Mouse (Mus musculus) kidney, embryonic 14.5 days (tissue): ENCODE results near the gene Rac1. TPM values are rescaled to one million over a fixed set of nuclear protein-coding genes. Genes with fewer than 3 reads are reported as not detected.

Source experiments
- ATAC-seq: fragments of 200-750 bp; cut with Nextera tagmentation; 2 replicates; pipeline ENCODE4 v1.8.0; 2017; ENCODE audit warnings: moderate number of reproducible peaks, mild to moderate bottlenecking, moderate TSS enrichment, moderate library complexity; ENCODE audit not compliant: low FRiP score, low TSS enrichment
- H3K27ac ChIP-seq: fragments of 300-500 bp; sonication (generic); 2 replicates; pipeline ENCODE4 v1.5.1; 2014; ENCODE audit warnings: low read depth, mild to moderate bottlenecking, low read length, moderate library complexity, mixed read lengths
- H3K27me3 ChIP-seq: fragments of 300-500 bp; sonication (generic); 2 replicates; pipeline ENCODE4 v1.6.1; 2014; ENCODE audit warnings: mild to moderate bottlenecking, low read length; ENCODE audit not compliant: control insufficient read depth, insufficient read depth
- H3K36me3 ChIP-seq: fragments of 300-500 bp; sonication (generic); 2 replicates; pipeline ENCODE4 v1.6.1; 2014; ENCODE audit warnings: low read length, mixed read lengths; ENCODE audit not compliant: control insufficient read depth, insufficient read depth
- H3K4me1 ChIP-seq: fragments of 300-500 bp; sonication (generic); 2 replicates; pipeline ENCODE4 v1.6.1; 2014; ENCODE audit warnings: low read length, mixed read lengths; ENCODE audit not compliant: control insufficient read depth, insufficient read depth
- H3K4me2 ChIP-seq: fragments of 300-500 bp; sonication (generic); replicated peaks from 2 replicates; pipeline ENCODE4 v1.6.1; 2014; ENCODE audit warnings: low read depth, mild to moderate bottlenecking, low read length
- H3K4me3 ChIP-seq: fragments of 300-500 bp; sonication (generic); 2 replicates; pipeline ENCODE4 v1.5.1; 2014; ENCODE audit warnings: mild to moderate bottlenecking, low read length
- H3K9ac ChIP-seq: fragments of 300-500 bp; sonication (generic); 2 replicates; pipeline ENCODE4 v1.6.1; 2014; ENCODE audit warnings: low read depth, mild to moderate bottlenecking, low read length, moderate library complexity
- H3K9me3 ChIP-seq: fragments of 300-500 bp; sonication (generic); 2 replicates; pipeline ENCODE4 v1.6.1; 2016; ENCODE audit warnings: low read length; ENCODE audit not compliant: control insufficient read depth
- WGBS: fragments of 180-500 bp; shearing (Covaris S2); extraction: QIAGEN DNeasy Blood & Tissue Kit; methylation state at CpG from one replicate; pipeline ENCODE4 v1.1.7; 2014; 5-methylcytosine and 5-hydroxymethylcytosine counted together
- polyA plus RNA-seq: library from polyadenylated mRNA; unstranded; fragments of >200 nt; fragmentation: Nextera tagmentation; extraction: Ambion mirVana; gene quantifications from 2 replicates; pipeline ENCODE4 v1.2.1, GENCODE M21; 2014

Gene Rac1
- polyA plus RNA-seq, 1 experiment from 2014 or later, result 578 TPM

DNA sequence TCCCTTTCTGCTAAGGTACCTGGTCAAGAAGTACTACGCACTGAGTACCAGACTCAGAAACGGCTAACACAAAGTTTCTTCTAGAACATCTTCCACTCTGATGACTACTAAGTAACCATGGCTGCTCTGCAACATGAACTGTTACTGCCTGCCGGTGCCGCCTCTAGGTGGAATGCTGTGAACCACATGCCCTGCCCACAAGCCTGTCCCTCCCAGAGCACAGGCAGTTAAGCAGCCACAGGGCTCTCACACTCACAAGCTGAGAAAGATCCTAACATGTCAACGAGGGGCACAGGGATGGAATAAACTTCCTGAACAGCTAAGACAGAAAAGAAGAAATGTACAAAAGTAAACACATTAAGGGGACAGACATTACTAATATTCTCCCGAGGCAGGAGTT is 10.4 kb downstream of the Rac1 start:
- H3K27ac ChIP-seq, result no peak overlapping the region
- ATAC-seq, result no peak

DNA sequence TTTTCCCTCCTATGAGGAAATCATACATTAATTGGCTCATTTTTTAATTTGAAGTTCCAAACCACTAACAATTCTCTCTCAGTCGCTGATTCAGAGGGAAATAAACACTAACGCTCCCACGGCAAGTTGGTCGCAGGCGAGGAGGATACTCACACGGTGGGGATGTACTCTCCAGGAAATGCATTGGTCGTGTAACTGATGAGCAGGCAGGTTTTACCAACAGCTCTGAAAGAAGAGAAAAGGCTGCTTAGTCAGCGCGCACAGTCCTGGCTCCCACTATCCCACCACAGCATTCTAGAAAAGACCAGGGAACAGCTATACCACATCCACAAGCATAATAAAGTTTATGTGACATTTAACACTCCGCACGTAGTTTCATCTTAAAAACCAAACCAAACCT is 10.8 kb downstream of the Rac1 start:
- H3K27me3 ChIP-seq, result no peaks in the 10 kb centered on the region
- WGBS, result 87% methylated on average over 11 of the region's 11 CpGs
- ATAC-seq, result no peak
- no peak overlapping the region for H3K9ac ChIP-seq
- no peak overlapping the region for H3K27ac ChIP-seq
- H3K9me3 ChIP-seq, result no peaks in the 10 kb centered on the region
- H3K4me3 ChIP-seq, result no peak overlapping the region
- no peak overlapping the region for H3K4me2 ChIP-seq
- H3K36me3 ChIP-seq, result peaks cover 45% of the 10 kb centered on the region
- H3K4me1 ChIP-seq, result peaks cover 8% of the 10 kb centered on the region; the same call in 1 of the 2 replicates

More for the DNA sequence above, 10.4 kb downstream of the Rac1 start:
- no peak overlapping the region for H3K4me3 ChIP-seq
- 76% methylated on average over 6 of the region's 6 CpGs for WGBS
- no peaks in the 10 kb centered on the region for H3K27me3 ChIP-seq
- peaks cover 41% of the 10 kb centered on the region for H3K36me3 ChIP-seq
- H3K4me1 ChIP-seq, result peaks cover 8% of the 10 kb centered on the region; the same call in 1 of the 2 replicates
- no peak overlapping the region for H3K9ac ChIP-seq
- H3K9me3 ChIP-seq, result no peaks in the 10 kb centered on the region
- no peak overlapping the region for H3K4me2 ChIP-seq

GRCm38 (mm10) chr5:143514878-143515277 is 13.0 kb downstream of the Rac1 start:
- Histone ChIP-seq H3K4me3 (no peak overlapping the region), H3K27me3 (no peaks in the 10 kb centered on the region), H3K27ac (no peak overlapping the region), H3K4me1 (peaks cover 4% of the 10 kb centered on the region; the same call in 1 of the 2 replicates), H3K9me3 (no peaks in the 10 kb centered on the region), H3K9ac (no peak overlapping the region), H3K36me3 (peaks cover 58% of the 10 kb centered on the region), H3K4me2 (no peak overlapping the region)
- ATAC-seq, result no peak
- WGBS, result 92% methylated on average over 5 of the region's 5 CpGs

- no peaks in the 10 kb centered on the region for H3K4me1 ChIP-seq
- no peaks in the 10 kb centered on the region for H3K9me3 ChIP-seq
- 94% methylated on average over 4 of the region's 4 CpGs for WGBS
- H3K4me3 ChIP-seq, result no peak overlapping the region
- peaks cover 82% of the 10 kb centered on the region for H3K36me3 ChIP-seq
- H3K27me3 ChIP-seq, result no peaks in the 10 kb centered on the region
- no peak overlapping the region for H3K27ac ChIP-seq
- no peak overlapping the region for H3K9ac ChIP-seq
- no peak for ATAC-seq
- H3K4me2 ChIP-seq, result no peak overlapping the region
These were observed 15.5 kb downstream of the Rac1 start for GRCm38 (mm10) chr5:143512305-143512704.

- Histone ChIP-seq H3K4me3 (no peak overlapping the region), H3K36me3 (peaks cover 85% of the 10 kb centered on the region), H3K4me1 (no peaks in the 10 kb centered on the region), H3K9ac (no peak overlapping the region), H3K27ac (no peak overlapping the region), H3K27me3 (no peaks in the 10 kb centered on the region), H3K4me2 (no peak overlapping the region), H3K9me3 (no peaks in the 10 kb centered on the region)
- WGBS, result 74% methylated on average over 4 of the region's 4 CpGs
- ATAC-seq, result no peak
These were observed 16.3 kb downstream of the Rac1 start for GRCm38 (mm10) chr5:143511577-143511976.

- H3K4me2 ChIP-seq, result no peak overlapping the region
- H3K4me1 ChIP-seq, result no peaks in the 10 kb centered on the region
- peaks cover 83% of the 10 kb centered on the region for H3K36me3 ChIP-seq
These were observed 18.1 kb downstream of the Rac1 start for GRCm38 (mm10) chr5:143509737-143510136.

GRCm38 (mm10) chr5:143509294-143509693 is 18.5 kb downstream of the Rac1 start:
- Histone ChIP-seq H3K9ac (no peak overlapping the region), H3K9me3 (no peaks in the 10 kb centered on the region), H3K27ac (no peak overlapping the region), H3K4me3 (no peak overlapping the region), H3K27me3 (no peaks in the 10 kb centered on the region), H3K36me3 (peaks cover 83% of the 10 kb centered on the region), H3K4me2 (no peak overlapping the region), H3K4me1 (no peaks in the 10 kb centered on the region)
- WGBS, result 86% methylated on average over 9 of the region's 9 CpGs
- no peak for ATAC-seq

More at GRCm38 (mm10) chr5:143509737-143510136, 18.1 kb downstream of the Rac1 start:
- Histone ChIP-seq H3K4me3 (no peak overlapping the region), H3K9ac (no peak overlapping the region), H3K27ac (no peak overlapping the region), H3K9me3 (no peaks in the 10 kb centered on the region), H3K27me3 (no peaks in the 10 kb centered on the region)
- no peak for ATAC-seq
- 79% methylated on average over 11 of the region's 11 CpGs for WGBS

- Histone ChIP-seq H3K9me3 (no peaks in the 10 kb centered on the region), H3K4me1 (no peaks in the 10 kb centered on the region), H3K4me2 (no peak overlapping the region), H3K4me3 (no peak overlapping the region), H3K27ac (no peak overlapping the region), H3K9ac (no peak overlapping the region), H3K36me3 (peaks cover 71% of the 10 kb centered on the region), H3K27me3 (no peaks in the 10 kb centered on the region)
- 83% methylated on average over 7 of the region's 7 CpGs for WGBS
- no peak for ATAC-seq
These were observed 22.3 kb downstream of the Rac1 start for GRCm38 (mm10) chr5:143505545-143505944.

GRCm38 (mm10) chr5:143505056-143505455 is 22.8 kb downstream of the Rac1 start:
- Histone ChIP-seq H3K27ac (no peak overlapping the region), H3K9ac (no peak overlapping the region), H3K4me3 (no peak overlapping the region), H3K9me3 (no peaks in the 10 kb centered on the region), H3K36me3 (peaks cover 66% of the 10 kb centered on the region), H3K4me1 (no peaks in the 10 kb centered on the region), H3K27me3 (no peaks in the 10 kb centered on the region), H3K4me2 (no peak overlapping the region)
- 97% methylated on average over 8 of the region's 8 CpGs for WGBS
- ATAC-seq, result no peak
